Mouse (Mus musculus): ENCODE measurements around the gene Il17rc. TPM values are rescaled to one million over a fixed set of nuclear protein-coding genes. Genes with fewer than 3 reads are reported as not detected.
A peak's percentile ranks its signal among the peaks of the same experiment; 100 is the strongest.

Il17rc gene
- 62.5 and 65.3 TPM in 2 replicates for polyA plus RNA-seq (2012; rRNA removed)

GRCm38 (mm10) chr6:113471297-113471936 is at the start of gene Il17rc:
TSS of gene Il17rc (plus strand) at chr6:113471427.
- no peak for DNase-seq (ENCODE audit: low spot score)

DNA sequence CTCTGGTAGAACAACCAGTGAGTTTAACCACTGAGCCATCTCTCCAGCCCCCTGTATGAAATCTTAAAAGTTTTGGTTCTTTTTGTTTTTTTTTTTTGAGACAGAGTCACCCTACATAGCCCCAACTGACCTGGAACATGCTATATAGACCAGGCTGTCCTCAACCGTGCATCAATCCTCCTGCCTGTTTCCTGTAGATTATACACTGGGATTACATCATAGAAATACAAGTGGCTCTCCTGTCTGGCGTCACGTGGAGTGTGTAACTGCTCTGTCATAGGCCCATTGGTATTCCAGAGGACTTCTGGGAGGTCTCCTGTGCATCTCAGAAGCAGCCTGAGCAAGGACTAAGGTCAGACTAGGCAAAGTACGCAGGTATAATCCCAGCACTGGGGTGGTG is 48.2 kb upstream of the Il17rc start:
- no peak for DNase-seq (ENCODE audit: low spot score)

DNA sequence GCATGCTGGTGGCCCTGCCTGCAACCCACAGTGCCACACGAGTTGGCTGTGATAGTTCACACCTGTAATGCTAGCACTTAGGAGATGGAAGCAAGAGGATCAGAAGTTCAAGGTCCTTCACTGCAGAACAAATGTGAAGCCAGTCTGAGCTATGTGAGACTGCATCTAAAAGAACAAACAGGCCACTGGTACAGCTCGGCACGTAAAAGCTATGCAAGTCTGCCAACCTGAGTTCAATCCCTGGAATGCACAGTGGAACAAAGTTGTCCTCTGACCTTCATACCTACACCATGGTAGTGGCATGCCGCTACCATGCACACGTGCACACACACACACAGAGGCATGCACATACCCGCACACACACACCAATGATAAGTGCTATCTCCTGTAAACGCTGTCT is 47.0 kb upstream of the Il17rc start:
- DNase-seq (ENCODE audit: low spot score) = no peak

DNA sequence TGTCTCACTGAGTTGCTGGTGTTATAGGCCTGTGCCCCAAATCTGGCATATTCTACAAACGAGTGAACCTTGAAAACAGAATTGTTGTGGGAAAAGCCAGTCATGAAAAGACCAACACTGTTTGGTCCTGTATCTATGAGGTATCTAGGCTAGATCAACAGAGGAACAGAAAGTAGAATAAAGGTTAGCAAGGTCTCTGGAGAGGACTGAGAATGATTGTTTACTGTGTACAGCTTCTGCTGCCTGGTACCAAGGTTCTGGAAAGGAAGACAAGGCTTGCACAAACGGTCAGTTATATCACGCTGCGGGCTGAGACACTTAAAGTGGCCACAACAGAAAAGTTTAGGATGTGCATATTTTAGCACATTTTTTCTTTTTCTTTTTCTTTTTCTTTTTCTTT is 44.5 kb upstream of the Il17rc start:
- DNase-seq (ENCODE audit: low spot score) = no peak

- DNase-seq (ENCODE audit: low spot score) = no peak
Observed at GRCm38 (mm10) chr6:113427397-113427796, 43.8 kb upstream of the Il17rc start.

GRCm38 (mm10) chr6:113428006-113428405 is 43.2 kb upstream of the Il17rc start:
- DNase-seq (ENCODE audit: low spot score) = no peak

DNA sequence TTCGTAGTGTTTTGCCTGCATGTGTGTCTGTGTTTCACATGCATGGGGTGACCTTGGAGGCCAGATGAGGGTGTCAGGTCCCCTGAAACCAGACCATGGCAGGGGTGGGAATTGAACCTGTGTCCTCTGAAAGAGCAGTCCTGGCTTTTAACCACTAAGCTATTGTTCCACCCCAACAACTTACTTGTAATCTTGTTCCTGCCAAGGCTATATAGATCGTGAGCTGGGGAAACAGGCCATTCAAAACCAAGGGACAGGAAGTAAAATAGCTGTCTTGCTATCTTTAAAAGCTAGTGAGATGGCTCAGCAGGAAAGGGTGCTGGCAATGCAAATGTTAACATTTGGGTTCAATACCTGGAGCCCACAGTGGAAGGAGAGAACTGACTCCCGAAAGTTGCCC is 41.3 kb upstream of the Il17rc start:
- DNase-seq (ENCODE audit: low spot score) = no peak

- DNase-seq (ENCODE audit: low spot score) = no peak
Observed at GRCm38 (mm10) chr6:113430846-113431245, 40.4 kb upstream of the Il17rc start.

- DNase-seq (ENCODE audit: low spot score) = no peak
Observed at GRCm38 (mm10) chr6:113431801-113432200, 39.4 kb upstream of the Il17rc start.

- no peak for DNase-seq (ENCODE audit: low spot score)
Observed at GRCm38 (mm10) chr6:113433661-113434060, 37.6 kb upstream of the Il17rc start.

DNA sequence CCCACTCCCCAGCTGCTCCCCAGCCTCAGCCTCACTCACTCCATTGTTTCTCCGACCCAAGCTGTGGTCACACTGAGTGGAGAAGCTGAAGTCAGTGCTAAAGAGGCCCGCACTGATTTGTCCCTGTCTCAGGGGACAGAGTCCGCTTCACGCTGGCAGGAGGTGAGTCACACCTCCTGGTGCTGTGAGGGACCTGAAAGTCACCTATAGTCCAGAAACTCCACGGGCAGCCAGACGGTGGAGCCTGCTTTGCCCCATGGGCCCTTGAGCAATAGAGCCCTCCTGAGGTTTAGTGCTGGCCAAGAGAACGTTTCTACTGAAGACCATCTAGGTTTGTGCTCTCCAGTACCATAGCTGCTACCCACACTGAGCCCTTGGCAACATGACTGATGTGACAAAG is 36.5 kb upstream of the Il17rc start:
- no peak for DNase-seq (ENCODE audit: low spot score)

DNA sequence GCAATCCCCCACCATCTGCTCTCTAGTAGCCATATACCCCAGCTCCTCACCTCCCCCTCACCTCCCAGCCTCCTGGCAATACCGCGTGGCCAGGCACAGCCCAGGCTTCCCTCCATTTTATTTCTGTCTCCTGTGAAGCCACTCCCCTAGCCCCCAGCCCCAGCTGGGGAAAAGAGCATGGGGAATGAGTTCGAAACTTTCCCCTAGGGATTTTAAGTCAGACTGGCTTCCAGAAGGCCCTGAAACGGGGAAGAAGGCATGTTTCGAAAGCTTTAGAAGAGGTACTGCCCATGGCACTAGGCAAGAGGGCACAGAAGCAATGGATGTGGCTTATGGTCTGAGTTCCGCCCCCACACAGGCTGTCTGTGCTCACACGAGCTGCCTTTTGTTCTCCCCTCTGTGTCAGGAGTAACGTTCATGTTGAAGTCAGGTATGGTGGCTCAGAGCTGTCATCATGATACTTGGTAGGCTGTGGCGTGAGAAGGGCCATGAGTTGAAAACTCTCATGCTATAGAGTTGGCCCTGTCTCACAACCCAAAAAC is 35.5 kb upstream of the Il17rc start, which contains the start of gene Cidec:
TSS of gene Cidec (minus strand) at position 97 of the 542 bp plus-strand sequence.
- DNase-seq (ENCODE audit: low spot score) = no peak

DNA sequence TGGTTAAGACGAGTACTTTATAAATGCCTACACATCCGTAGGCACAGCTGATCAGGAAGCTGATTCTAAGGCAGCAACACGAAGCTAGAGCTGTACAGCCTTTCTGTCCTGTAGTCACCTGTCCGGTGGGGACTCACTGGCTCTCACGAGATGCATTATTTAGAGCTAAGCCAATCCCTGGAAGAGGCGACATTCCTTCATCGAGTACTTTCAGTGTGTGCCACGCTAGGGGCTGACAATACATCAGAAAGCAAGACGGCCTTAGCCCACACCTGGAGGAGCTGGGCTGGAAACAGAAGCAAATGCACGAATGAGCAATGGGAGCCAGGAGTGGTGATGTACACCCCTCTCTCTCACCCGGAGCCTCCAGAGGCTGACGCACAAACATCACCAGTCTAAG is 34.1 kb upstream of the Il17rc start:
- DNase-seq (ENCODE audit: low spot score) = no peak

GRCm38 (mm10) chr6:113438721-113439430 is 32.4 kb upstream of the Il17rc start:
- DNase-seq (ENCODE audit: low spot score) = no peak

DNA sequence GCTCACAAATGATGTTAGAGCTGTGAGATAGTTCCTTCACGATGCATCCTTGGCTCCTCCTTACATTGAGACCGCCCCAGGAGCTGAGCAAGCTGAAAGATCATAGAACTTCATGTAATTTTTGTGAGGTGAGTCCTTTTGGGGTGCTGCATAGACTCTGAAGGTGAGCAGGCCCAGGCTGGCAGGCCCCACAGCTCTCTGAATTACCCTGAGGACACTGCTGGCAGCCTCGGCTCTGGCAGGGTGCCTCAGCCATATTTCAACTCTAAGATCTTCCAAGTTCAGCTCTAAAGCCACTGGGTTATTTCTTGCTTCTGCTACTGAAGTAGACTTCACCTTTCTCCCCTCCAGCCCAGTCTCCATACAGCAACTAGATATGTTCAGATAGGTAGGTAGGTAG is 30.5 kb upstream of the Il17rc start:
- no peak for DNase-seq (ENCODE audit: low spot score)

GRCm38 (mm10) chr6:113441147-113441680 is 30.0 kb upstream of the Il17rc start:
- DNase-seq (ENCODE audit: low spot score) = no peak

DNA sequence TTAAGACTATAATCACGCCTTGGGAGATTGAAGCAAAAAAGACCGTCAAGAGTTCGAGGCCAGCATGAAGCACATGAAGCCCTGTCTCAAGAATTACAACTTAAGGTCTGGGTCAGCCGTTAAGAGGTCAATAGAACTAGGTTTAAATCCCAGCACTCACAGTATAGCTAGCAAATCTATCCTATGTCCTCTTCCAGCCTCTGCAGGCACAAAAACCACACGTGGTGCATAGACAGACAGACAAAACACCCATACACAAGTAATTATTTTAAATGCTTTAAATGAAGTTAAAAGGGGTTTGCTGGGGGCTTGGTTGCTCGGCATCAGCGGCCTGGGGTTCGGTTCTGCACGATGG is 29.2 kb upstream of the Il17rc start:
- no peak for DNase-seq (ENCODE audit: low spot score)

DNA sequence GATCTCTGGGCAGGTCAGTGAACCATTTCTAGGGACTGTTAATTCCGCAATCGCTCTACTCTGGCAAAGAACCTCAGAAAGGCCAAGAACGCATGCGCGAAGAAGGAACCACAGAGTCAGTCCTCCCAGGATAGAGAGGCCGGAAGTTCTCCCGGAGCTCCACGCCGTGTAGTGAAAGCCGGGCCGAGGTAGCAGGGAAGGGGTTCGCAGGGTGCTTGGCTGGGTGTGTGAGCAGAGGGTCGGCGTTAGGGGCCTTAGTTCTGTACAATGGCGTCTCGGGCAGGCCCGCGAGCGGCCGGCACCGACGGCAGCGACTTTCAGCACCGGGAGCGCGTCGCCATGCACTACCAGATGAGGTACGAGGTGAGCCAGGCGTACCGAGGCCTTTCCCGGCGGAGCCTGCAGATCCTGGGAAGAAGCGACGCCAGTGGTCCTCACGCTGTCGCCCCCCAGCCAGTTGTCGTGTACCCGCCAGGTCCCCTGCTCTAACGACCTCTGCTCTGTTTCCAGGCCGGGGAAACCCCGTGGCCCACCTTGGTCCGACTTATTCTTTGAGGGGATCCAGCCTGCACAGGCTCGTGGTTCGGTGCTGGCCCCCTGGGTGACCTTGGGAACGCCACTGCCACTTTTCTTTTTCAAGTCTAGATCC is 28.7 kb upstream of the Il17rc start, which contains the start of gene Jagn1:
TSS of gene Jagn1 (plus strand) at position 128 of the 649 bp plus-strand sequence.
- peak; percentile 83 for DNase-seq (ENCODE audit: low spot score)

GRCm38 (mm10) chr6:113443091-113443490 is 28.1 kb upstream of the Il17rc start:
- no peak for DNase-seq (ENCODE audit: low spot score)

DNA sequence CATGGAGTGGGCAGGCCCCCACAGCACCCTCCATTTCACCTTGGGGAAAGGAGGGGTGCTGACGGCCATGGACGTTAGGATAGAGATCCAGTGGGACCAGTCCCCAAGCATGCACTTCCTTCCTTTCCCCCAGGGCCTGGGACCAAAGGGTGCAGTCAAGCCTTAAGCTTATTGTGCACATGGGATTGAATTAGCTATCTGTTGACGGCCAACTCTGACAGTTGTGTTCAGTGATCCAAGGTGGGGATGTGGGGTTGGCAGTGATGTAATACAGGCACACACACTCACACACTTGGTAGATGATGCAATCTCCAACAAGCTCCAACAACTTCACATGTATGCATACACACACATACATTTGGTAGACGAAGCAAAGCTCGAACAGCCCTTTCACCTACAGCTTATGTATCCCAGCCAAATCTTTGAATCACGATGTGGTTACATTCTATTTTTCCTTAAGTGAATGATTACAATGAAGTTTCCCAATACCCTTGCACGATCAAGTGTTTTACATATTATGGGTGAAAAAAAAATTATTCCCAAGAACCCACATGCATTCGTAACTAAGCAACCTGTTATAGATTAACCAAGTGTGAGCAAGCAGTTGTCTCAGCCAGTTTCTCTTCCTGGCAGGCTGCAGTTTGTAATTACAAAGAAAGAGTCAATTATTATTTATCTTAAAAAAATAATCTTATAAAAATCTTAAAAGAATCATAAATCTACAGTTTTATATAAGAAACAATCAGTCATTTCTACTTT is 26.8 kb upstream of the Il17rc start:
- no peak for DNase-seq (ENCODE audit: low spot score)

- no peak for DNase-seq (ENCODE audit: low spot score)
Observed at GRCm38 (mm10) chr6:113447639-113448038, 23.6 kb upstream of the Il17rc start.

DNA sequence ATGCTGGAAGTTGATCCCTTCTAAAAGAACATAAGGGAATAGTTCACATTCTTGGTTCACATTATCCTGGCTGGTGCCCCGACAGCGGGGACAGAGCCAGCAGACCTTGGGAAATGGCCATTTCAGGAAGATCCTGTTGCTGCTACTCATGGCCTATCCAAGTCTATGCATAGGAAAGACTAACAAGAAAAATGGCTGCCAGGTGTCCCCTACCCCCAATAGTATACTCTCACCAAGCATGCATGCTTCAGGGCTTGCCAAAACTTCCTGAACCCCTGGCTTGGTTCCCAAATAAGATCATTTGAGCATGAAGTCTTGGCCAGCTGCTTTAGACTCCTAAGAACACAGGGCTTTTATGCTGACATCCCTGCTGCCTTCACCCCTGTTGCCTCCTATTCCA is 19.4 kb upstream of the Il17rc start:
- no peak for DNase-seq (ENCODE audit: low spot score)
